ENCODE assay signal across 33 mouse cellular contexts in genomic region chr8:43305676-43306075, GRCm38 (mm10). TPM values are rescaled to one million over a fixed set of nuclear protein-coding genes. Genes with fewer than 3 reads are reported as not detected.
DNase-seq lines count a peak whose midpoint lies in the region; ATAC-seq and TF ChIP-seq lines count a peak whose summit lies in the region.
"Had no signal": no experiment of that assay in that cellular context is flagged by ENCODE, and none has a peak within 500 bp of the region (broad histone marks: within the 10 kb centered on the region; RNA-seq: fewer than 3 reads in every experiment).

No protein-coding gene starts in this region.

- no peak overlapping the region for H3K4me2 ChIP-seq in heart, embryonic 11.5 days
- no peak overlapping the region for H3K4me2 ChIP-seq in liver, postnatal 0 days (ENCODE audit: low read depth, low read length)
- H3K4me2 ChIP-seq: embryonic facial prominence, embryonic 12.5 days; embryonic facial prominence, embryonic 15.5 days; heart, embryonic 12.5 days; heart, embryonic 15.5 days; hindbrain, embryonic 13.5 days; intestine, embryonic 15.5 days had no signal

- TF ChIP-seq POLR2A in ES-Bruce4 (IDR thresholded peaks at IDR 0.05; ENCODE audit: insufficient read depth, low read length) = no peak

- H3K27me3 ChIP-seq in E14TG2a.4 (ENCODE audit: insufficient read depth, low read length) (no peaks in the 10 kb centered on the region), ES-Bruce4 (ENCODE audit: control insufficient read depth, insufficient read depth, low read length, poor library complexity, severe bottlenecking) (no peaks in the 10 kb centered on the region)
- no peaks in the 10 kb centered on the region for H3K27me3 ChIP-seq in heart, embryonic 11.5 days (ENCODE audit: control insufficient read depth, insufficient read depth, low read length)
- H3K27me3 ChIP-seq in liver, postnatal 0 days (ENCODE audit: insufficient read depth, low read length) = no peaks in the 10 kb centered on the region
- H3K27me3 ChIP-seq: embryonic facial prominence, embryonic 12.5 days; embryonic facial prominence, embryonic 15.5 days; heart, embryonic 12.5 days; heart, embryonic 15.5 days; hindbrain, embryonic 13.5 days; intestine, embryonic 15.5 days had no signal

- peak overlapping the region; percentile 95 for H3K9ac ChIP-seq in ES-Bruce4 (ENCODE audit: low read depth, poor library complexity, severe bottlenecking)
- H3K9ac ChIP-seq in heart, embryonic 11.5 days (ENCODE audit: low read depth, low read length) = no peak overlapping the region
- H3K9ac ChIP-seq in liver, postnatal 0 days (replicated peaks) = no peak overlapping the region
- H3K9ac ChIP-seq: embryonic facial prominence, embryonic 12.5 days; embryonic facial prominence, embryonic 15.5 days; forebrain, postnatal 0 days; heart, embryonic 12.5 days; heart, embryonic 15.5 days; hindbrain, embryonic 13.5 days; intestine, embryonic 15.5 days had no signal

- ATAC-seq in heart, embryonic 11.5 days (replicated peaks; ENCODE audit: insufficient number of reproducible peaks, low FRiP score, low TSS enrichment) = no peak
- no peak for ATAC-seq in frontal cortex, adult (ENCODE audit: low TSS enrichment)
- ATAC-seq in liver, postnatal 0 days = no peak
- ATAC-seq: activated CD4-positive, CD25-positive, alpha-beta regulatory T cell, adult 4 months; CD4-positive, CD25-positive, alpha-beta regulatory T cell, adult 4 months; forebrain, embryonic 14.5 days; forebrain, postnatal 0 days; hindbrain, embryonic 16.5 days; intestine, embryonic 15.5 days had no signal

- peaks cover 34% of the 10 kb centered on the region for H3K4me1 ChIP-seq in E14TG2a.4 (replicated peaks; ENCODE audit: low read depth, low read length)
- H3K4me1 ChIP-seq in ES-Bruce4 (ENCODE audit: control insufficient read depth, insufficient read depth, low read length) = no peaks in the 10 kb centered on the region
- no peaks in the 10 kb centered on the region for H3K4me1 ChIP-seq in heart, embryonic 11.5 days (ENCODE audit: control insufficient read depth, insufficient read depth, low read length)
- no peaks in the 10 kb centered on the region for H3K4me1 ChIP-seq in liver, postnatal 0 days (ENCODE audit: insufficient read depth)
- H3K4me1 ChIP-seq: embryonic facial prominence, embryonic 12.5 days; embryonic facial prominence, embryonic 15.5 days; heart, embryonic 12.5 days; heart, embryonic 15.5 days; hindbrain, embryonic 10.5 days; hindbrain, embryonic 13.5 days; intestine, embryonic 15.5 days had no signal

- H3K4me3 ChIP-seq in E14TG2a.4 (replicated peaks; ENCODE audit: low read length) (peak overlapping the region; percentile 93), ES-Bruce4 (ENCODE audit: low read depth, low read length) (peak overlapping the region; percentile 87)
- H3K4me3 ChIP-seq in heart, embryonic 11.5 days (ENCODE audit: low read depth, low read length) = no peak overlapping the region
- H3K4me3 ChIP-seq in liver, postnatal 0 days (ENCODE audit: low read depth, low read length) = no peak overlapping the region
- H3K4me3 ChIP-seq: embryonic facial prominence, embryonic 12.5 days; embryonic facial prominence, embryonic 15.5 days; heart, adult 2 months; heart, embryonic 12.5 days; heart, embryonic 15.5 days; hindbrain, embryonic 10.5 days; hindbrain, embryonic 13.5 days; intestine, embryonic 15.5 days had no signal

- peak overlapping the region; percentile 95 for H3K27ac ChIP-seq in ES-Bruce4 (ENCODE audit: insufficient read depth, low read length)
- H3K27ac ChIP-seq in heart, embryonic 11.5 days (ENCODE audit: low read depth, low read length) = no peak overlapping the region
- no peak overlapping the region for H3K27ac ChIP-seq in liver, postnatal 0 days (ENCODE audit: low read depth)
- H3K27ac ChIP-seq: embryonic facial prominence, embryonic 12.5 days; embryonic facial prominence, embryonic 15.5 days; heart, adult 2 months; heart, embryonic 15.5 days; hindbrain, embryonic 10.5 days; hindbrain, embryonic 13.5 days; intestine, embryonic 15.5 days had no signal

- TF ChIP-seq CTCF in E14TG2a.4 (conservative IDR thresholded peaks at IDR 0.05; ENCODE audit: low read length) = no peak
- TF ChIP-seq CTCF in ES-Bruce4 (IDR thresholded peaks at IDR 0.05; ENCODE audit: low read depth, low read length) = peak; percentile 45
- no peak for TF ChIP-seq CTCF in liver, postnatal 0 days (IDR thresholded peaks at IDR 0.05; ENCODE audit: low read depth)

- peak; percentile 94 for DNase-seq in R1 (ENCODE audit: low read depth, low spot score)
- peak; percentile 65 for DNase-seq in testis, postnatal 14 days (ENCODE audit: low spot score)
- DNase-seq in liver, postnatal 0 days = no peak
- DNase-seq: adrenal gland, adult 8-10 months; adrenal gland, postnatal 36 days; cerebellum, adult 11 months; cerebellum, adult 2 months; cerebellum, adult 9-11 months; cerebellum, postnatal 25 days; forebrain, postnatal 0 days; gastrocnemius, postnatal 25 days; heart, adult 2 months; heart, postnatal 10 days; heart, postnatal 36 days; kidney, adult 11 months had no signal

- H3K9me3 ChIP-seq in E14TG2a.4 (ENCODE audit: low read length) (no peaks in the 10 kb centered on the region), ES-Bruce4 (replicated peaks; ENCODE audit: control insufficient read depth, insufficient read depth, low read length, poor library complexity, severe bottlenecking) (no peaks in the 10 kb centered on the region)
- no peaks in the 10 kb centered on the region for H3K9me3 ChIP-seq in heart, embryonic 11.5 days (replicated peaks; ENCODE audit: control insufficient read depth, low read length)
- H3K9me3 ChIP-seq in liver, postnatal 0 days (ENCODE audit: low read length) = peaks cover 3% of the 10 kb centered on the region; the same call in 1 of the 2 replicates
- H3K9me3 ChIP-seq: embryonic facial prominence, embryonic 12.5 days; embryonic facial prominence, embryonic 15.5 days; heart, embryonic 15.5 days; intestine, embryonic 15.5 days had no signal

- H3K36me3 ChIP-seq in E14TG2a.4 (ENCODE audit: insufficient read depth, low read length) (peaks cover 47% of the 10 kb centered on the region), ES-Bruce4 (ENCODE audit: control insufficient read depth, insufficient read depth, low read length, poor library complexity, severe bottlenecking) (peaks cover 29% of the 10 kb centered on the region)
- no peaks in the 10 kb centered on the region for H3K36me3 ChIP-seq in heart, embryonic 11.5 days (ENCODE audit: control insufficient read depth, insufficient read depth, low read length)
- no peaks in the 10 kb centered on the region for H3K36me3 ChIP-seq in liver, postnatal 0 days (replicated peaks; ENCODE audit: insufficient read depth, low read length)
- H3K36me3 ChIP-seq: embryonic facial prominence, embryonic 12.5 days; embryonic facial prominence, embryonic 15.5 days; heart, embryonic 12.5 days; heart, embryonic 15.5 days; hindbrain, embryonic 10.5 days; hindbrain, embryonic 13.5 days; intestine, embryonic 15.5 days had no signal

- WGBS in heart, embryonic 11.5 days (ENCODE audit: insufficient replicate concordance) = 90% methylated on average over 14 of the region's 14 CpGs
- 89% methylated on average over 14 of the region's 14 CpGs for WGBS in liver, postnatal 0 days (ENCODE audit: insufficient replicate concordance)

- TF ChIP-seq EP300 in ES-Bruce4 (IDR thresholded peaks at IDR 0.05; ENCODE audit: insufficient read depth, low read depth, low read length) = no peak
- no peak for TF ChIP-seq EP300 in liver, postnatal 0 days (IDR thresholded peaks at IDR 0.05; ENCODE audit: low read depth)

RNA-seq across cellular contexts. Expression of gene Zfp42, which starts 1.1 kb away (rescaled TPM):
- polyA plus RNA-seq in ES-Bruce4 (2011; ENCODE audit: insufficient read depth, insufficient read length, low read depth, missing spikeins) = 61.7 and 67.5 TPM in 2 replicates
- not detected in 2 replicates for polyA plus RNA-seq in heart, embryonic 11.5 days (2014; fragmentation: Nextera tagmentation; extraction: Ambion mirVana)
- polyA plus RNA-seq in liver, postnatal 0 days (2015; fragmentation: Nextera tagmentation; extraction: Ambion mirVana) = not detected in 2 replicates
- polyA plus RNA-seq: activated CD4-positive, CD25-positive, alpha-beta regulatory T cell, adult 4 months; C2C12; CD4-positive, CD25-positive, alpha-beta regulatory T cell, adult 4 months; cerebellum, adult 2 months; embryonic facial prominence, embryonic 12.5 days; embryonic facial prominence, embryonic 15.5 days; forebrain, embryonic 11.5 days; forebrain, embryonic 14.5 days; forebrain, postnatal 0 days; gonadal fat pad, adult 2 months; heart, adult 2 months; heart, embryonic 12.5 days; heart, embryonic 15.5 days; hindbrain, embryonic 10.5 days; hindbrain, embryonic 13.5 days; hindbrain, embryonic 16.5 days; intestine, embryonic 15.5 days had no signal

Comparison
In these comparisons a context has a peak if more than half of its experiments do, and no peak if none do; other contexts are left out.
1. H3K4me3 ChIP-seq: peak in E14TG2a.4 (single experiment) and ES-Bruce4 (single experiment); none in heart, embryonic 11.5 days (single experiment) and liver, postnatal 0 days (single experiment).
2. RNA of gene Zfp42, which starts 1.1 kb away (polyA plus RNA-seq): 61.7 to 67.5 TPM in ES-Bruce4; not detected in heart, embryonic 11.5 days and not detected in liver, postnatal 0 days; every median in the first group is over 10 times any median in the second.